Mouse (Mus musculus) layer of hippocampus, postnatal 36 days (tissue): ENCODE data around the gene Thap4. TPM values are rescaled to one million over a fixed set of nuclear protein-coding genes. Genes with fewer than 3 reads are reported as not detected.

Experiments used
- total RNA-seq, 2 experiments: library from RNA; stranded (reverse); gene quantifications; 2 replicates each; pipeline ENCODE4 v1.2.3; 2021

Thap4 gene
- total RNA-seq, 2 experiments from 2014 or later = 34.2 to 34.3 TPM

Other genes with a start within 250 kb of the Thap4 start
- gene Farp2, start 242.8 kb downstream of the Thap4 start, total RNA-seq = 10 to 100 TPM; 11.9 to 13.0 TPM
- 100 to 1,000 TPM; 397 to 399 TPM for gene Stk25, start 96.2 kb downstream of the Thap4 start, total RNA-seq
- 10 to 100 TPM; 64.5 to 79.7 TPM for gene Bok, start 69.2 kb downstream of the Thap4 start, total RNA-seq
- 10 to 100 TPM; 79.8 to 84.8 TPM for gene Atg4b, start 3.4 kb downstream of the Thap4 start, total RNA-seq
- 10 to 100 TPM; 57.5 to 65.4 TPM for gene Dtymk, start 47.1 kb upstream of the Thap4 start, total RNA-seq
- 10 to 100 TPM; 12.9 to 13.8 TPM for gene Ing5, start 49.1 kb upstream of the Thap4 start, total RNA-seq
- gene D2hgdh, start 70.0 kb upstream of the Thap4 start, total RNA-seq = 10 to 100 TPM; 16.1 to 18.5 TPM
- under 1 TPM; 0.40 to 0.46 TPM for gene Gal3st2, start 106.4 kb upstream of the Thap4 start, total RNA-seq
- under 1 TPM in 1 of 2 experiments, not detected in 1; 0.57 TPM for gene Gal3st2b, start 163.4 kb upstream of the Thap4 start, total RNA-seq
- under 1 TPM; 0.08 to 0.10 TPM for gene Gal3st2c, start 235.6 kb upstream of the Thap4 start, total RNA-seq